Mouse (Mus musculus) E14TG2a.4 (cell line): Measurements from ENCODE around the gene Rdh16.
A peak's percentile ranks its signal among the peaks of the same experiment; 100 is the strongest.
"Not testable (repeated sequence)": the region's sequence is repeated elsewhere in the genome, so short reads cannot be mapped to it uniquely, and the experiment has no call there.

ENCODE experiments used
- H3K27me3 ChIP-seq: 2 replicates; pipeline ENCODE4 v1.6.1; 2014; ENCODE audit warnings: low read length, control low read depth; ENCODE audit not compliant: insufficient read depth
- H3K36me3 ChIP-seq: 2 replicates; pipeline ENCODE4 v1.6.1; 2014; ENCODE audit warnings: low read length, control low read depth; ENCODE audit not compliant: insufficient read depth
- H3K4me1 ChIP-seq: replicated peaks from 2 replicates; pipeline ENCODE4 v1.6.1; 2014; ENCODE audit warnings: low read depth, low read length, control low read depth
- H3K4me3 ChIP-seq: replicated peaks from 2 replicates; pipeline ENCODE4 v1.5.1; 2014; ENCODE audit warnings: mild to moderate bottlenecking, low read length
- H3K9me3 ChIP-seq: 2 replicates; pipeline ENCODE4 v1.6.1; 2014; ENCODE audit warnings: low read length, control low read depth
- CTCF ChIP-seq: conservative IDR thresholded peaks from 2 replicates; pipeline ENCODE4 v1.5.1; 2014; ENCODE audit warnings: low read length
- NANOG ChIP-seq: IDR thresholded peaks from 2 replicates; pipeline ENCODE4 v1.6.1; 2014; ENCODE audit warnings: borderline replicate concordance, low read length, mixed read lengths
- POU5F1 ChIP-seq: IDR thresholded peaks from 2 replicates; pipeline ENCODE4 v1.6.1; 2014; ENCODE audit warnings: low read length, borderline replicate concordance

Gene Rdh16

DNA sequence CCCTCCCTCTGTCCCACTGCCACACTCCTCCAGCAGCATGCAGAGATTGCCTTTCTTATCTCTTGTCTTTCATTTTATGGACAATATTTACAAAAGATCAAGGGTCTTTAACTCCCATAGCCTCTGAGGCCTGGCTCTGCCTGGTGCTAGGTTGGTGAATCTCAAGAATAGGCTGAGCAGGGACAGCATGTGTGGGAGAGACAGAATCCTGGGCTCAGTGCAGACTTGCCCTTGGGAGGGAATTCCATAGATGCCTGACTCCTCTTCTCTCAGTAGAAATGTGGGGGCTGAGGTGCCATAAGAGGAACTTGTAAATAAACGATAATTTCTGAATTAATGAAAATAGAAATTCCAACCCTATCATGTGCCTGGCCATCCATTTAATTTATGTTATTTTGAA is 34.4 kb upstream of the Rdh16 start:
- peaks cover 4% of the 10 kb centered on the region; the same call in 1 of the 2 replicates for H3K27me3 ChIP-seq
- peaks cover 10% of the 10 kb centered on the region; the same call in 1 of the 2 replicates for H3K9me3 ChIP-seq
- TF ChIP-seq POU5F1 (no peak), NANOG (no peak), CTCF (no peak)
- no peaks in the 10 kb centered on the region for H3K4me1 ChIP-seq
- H3K4me3 ChIP-seq: no peak overlapping the region
- H3K36me3 ChIP-seq: no peaks in the 10 kb centered on the region

DNA sequence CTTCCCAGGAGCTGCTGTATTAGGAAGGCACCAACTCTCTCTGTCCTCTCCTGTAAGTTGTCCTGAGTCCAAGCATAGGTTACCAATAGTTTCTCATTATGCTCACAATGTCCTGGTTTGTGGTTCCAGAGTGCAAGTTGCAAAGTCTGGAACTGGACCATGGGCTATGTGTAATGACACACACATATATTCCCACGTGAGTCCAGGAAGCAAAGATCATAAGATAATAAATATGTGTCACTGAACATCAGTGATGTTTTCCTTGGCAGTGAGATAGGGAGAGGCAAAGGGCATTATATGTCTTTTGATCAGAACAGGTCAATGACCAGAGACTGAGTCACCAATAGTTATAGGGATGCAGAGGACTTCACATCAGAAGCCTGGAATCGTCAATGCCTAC is 24.9 kb upstream of the Rdh16 start, which contains the start of gene Rdh9:
Gene Rdh9, plus strand, starts transcription at position 376 of the 400 bp plus-strand sequence.
- H3K9me3 ChIP-seq: no peaks in the 10 kb centered on the region
- H3K4me3 ChIP-seq: no peak within 1 kb of the TSS

DNA sequence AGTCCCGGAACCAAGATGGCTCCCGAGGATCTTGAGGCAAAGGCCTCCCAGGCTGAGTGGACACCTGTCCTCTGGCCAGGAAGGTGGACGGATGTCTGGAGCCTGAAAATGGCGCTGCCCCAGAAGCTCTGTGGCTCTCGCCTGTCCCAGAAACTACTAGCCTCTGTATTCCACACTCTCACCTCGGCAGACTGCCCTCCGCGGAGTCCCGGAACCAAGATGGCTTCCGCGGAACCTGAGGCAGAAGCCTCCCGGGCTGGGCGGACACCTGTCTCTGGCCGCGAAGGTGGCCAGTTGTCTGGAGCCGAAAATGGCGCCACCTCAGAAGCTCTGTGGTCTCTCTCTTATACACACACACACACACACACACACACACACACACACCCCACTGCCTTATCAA is 18.6 kb upstream of the Rdh16 start:
- H3K36me3 ChIP-seq, H3K4me1 ChIP-seq, H3K27me3 ChIP-seq, H3K4me3 ChIP-seq: not testable (repeated sequence)
- peaks cover 54% of the 10 kb centered on the region for H3K9me3 ChIP-seq

More for the DNA sequence above, 24.9 kb upstream of the Rdh16 start, which contains the start of gene Rdh9:
- Histone ChIP-seq H3K36me3 (no peaks in the 10 kb centered on the region), H3K4me1 (no peaks in the 10 kb centered on the region), H3K27me3 (no peaks in the 10 kb centered on the region)
- TF ChIP-seq POU5F1: no peak

DNA sequence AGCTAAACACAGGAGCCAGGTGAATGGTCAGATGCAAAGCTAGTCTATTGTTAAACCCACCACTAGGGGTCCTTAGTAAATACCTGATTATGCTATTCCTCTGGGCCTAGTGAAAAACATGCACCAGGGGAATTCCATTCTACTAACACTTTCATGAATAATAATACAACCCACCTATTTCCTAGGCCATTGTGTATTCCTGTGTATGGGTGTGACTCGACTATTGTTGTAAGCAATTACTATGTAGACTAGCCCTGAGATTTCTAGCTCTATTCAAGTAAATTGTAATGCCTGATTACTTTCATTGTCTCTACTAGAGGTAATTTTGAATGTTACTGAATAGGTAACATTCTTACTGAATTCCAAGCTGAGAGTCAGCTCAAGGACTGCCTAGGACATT is 15.5 kb upstream of the Rdh16 start:
- H3K27me3 ChIP-seq, H3K4me1 ChIP-seq, H3K36me3 ChIP-seq: not testable (repeated sequence)

DNA sequence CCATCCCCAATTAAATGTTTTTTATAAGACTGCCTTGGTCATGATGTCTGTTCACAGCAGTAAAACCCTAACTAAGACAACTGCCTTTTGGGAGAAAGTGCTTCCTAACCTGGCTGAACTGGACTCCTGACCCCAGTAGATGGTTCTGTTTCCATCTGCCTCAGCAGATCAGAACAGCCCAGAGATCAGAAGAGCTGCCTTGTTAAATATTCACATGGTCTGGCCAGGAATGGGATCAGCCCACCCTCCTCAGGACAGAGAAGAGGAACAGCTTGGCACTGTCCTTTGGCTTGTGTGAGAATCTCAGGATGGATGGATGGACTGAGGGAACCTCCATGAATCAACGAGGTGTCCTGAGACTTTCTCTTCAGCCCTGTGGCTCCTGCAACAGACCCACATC is 1.7 kb upstream of the Rdh16 start:
- Histone ChIP-seq H3K4me3 (no peak overlapping the region), H3K27me3 (no peaks in the 10 kb centered on the region), H3K36me3 (no peaks in the 10 kb centered on the region), H3K4me1 (no peaks in the 10 kb centered on the region), H3K9me3 (peaks cover 22% of the 10 kb centered on the region)
- TF ChIP-seq CTCF: no peak
- TF ChIP-seq POU5F1: no peak
- no peak for TF ChIP-seq NANOG

More for the DNA sequence above, 15.5 kb upstream of the Rdh16 start:
- H3K9me3 ChIP-seq: peaks cover 77% of the 10 kb centered on the region
- H3K4me3 ChIP-seq: not testable (repeated sequence)

DNA sequence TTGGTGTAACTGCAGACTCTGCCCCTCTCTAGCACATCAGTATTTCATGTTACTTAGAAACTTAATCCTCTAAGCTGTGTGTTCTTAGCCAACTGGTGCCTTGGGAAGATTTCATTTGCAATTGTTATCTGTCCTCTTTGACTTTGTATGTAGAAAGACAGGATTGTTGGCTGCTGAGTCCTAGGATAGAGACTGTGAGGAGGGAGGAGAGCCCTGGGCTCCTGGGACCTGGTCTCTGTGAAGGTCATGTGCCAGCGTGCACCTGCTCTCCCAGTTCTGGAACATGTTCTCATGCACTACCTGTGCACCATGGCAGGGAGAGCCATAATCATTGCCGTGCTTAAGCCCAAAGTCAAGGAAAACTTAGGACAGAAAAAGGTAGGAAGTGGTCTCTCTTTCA is 660 bp downstream of the Rdh16 start:
- no peaks in the 10 kb centered on the region for H3K4me1 ChIP-seq
- no peak for TF ChIP-seq CTCF
- TF ChIP-seq NANOG: no peak
- H3K27me3 ChIP-seq: no peaks in the 10 kb centered on the region
- H3K9me3 ChIP-seq: peaks cover 6% of the 10 kb centered on the region
- no peak overlapping the region for H3K4me3 ChIP-seq
- H3K36me3 ChIP-seq: no peaks in the 10 kb centered on the region

DNA sequence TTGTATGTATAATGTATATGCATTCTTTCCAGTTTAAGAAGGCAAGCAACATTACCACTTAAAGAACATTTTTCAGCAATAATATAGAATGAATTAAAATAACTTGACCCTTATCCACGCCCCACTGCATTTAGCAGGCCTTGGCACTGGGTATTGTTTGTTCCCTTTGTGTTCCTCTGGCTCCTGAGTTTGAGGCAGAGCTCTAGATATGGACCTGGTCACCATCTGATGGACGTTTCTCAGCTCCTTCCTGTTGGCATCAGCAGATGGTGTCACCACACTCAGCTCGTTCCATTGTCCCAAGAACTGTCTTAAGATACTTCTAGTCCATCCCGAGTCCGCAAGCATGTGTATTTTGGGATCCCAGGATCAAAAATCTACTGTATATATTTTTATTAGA is 1.3 kb downstream of the Rdh16 start:
- Histone ChIP-seq H3K4me3 (no peak overlapping the region), H3K27me3 (no peaks in the 10 kb centered on the region), H3K4me1 (no peaks in the 10 kb centered on the region), H3K9me3 (peaks cover 3% of the 10 kb centered on the region; the same call in 1 of the 2 replicates), H3K36me3 (no peaks in the 10 kb centered on the region)
- TF ChIP-seq POU5F1 (no peak), CTCF (no peak)

DNA sequence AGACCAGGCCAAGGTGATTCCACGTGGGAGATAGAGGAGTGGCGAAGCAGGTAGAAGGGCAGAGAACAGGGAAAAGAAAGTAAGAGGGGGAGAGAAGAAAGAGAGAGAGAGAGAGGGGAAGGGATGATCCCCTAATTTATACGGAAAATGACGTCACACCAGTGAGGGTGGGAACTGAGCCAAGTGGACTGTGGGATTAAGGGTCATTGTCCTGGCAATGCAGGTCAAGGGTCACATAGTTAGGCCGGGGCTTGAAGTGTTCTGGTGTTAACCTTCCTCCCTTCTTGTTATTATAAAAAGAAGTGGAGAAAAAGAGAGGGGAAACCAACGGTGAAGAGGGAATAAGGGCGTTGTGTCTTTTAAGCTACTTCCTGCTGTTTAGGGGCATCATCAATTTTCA is 3.5 kb downstream of the Rdh16 start:
- TF ChIP-seq CTCF (no peak), POU5F1 (no peak), NANOG (no peak)
- H3K36me3 ChIP-seq: no peaks in the 10 kb centered on the region
- no peaks in the 10 kb centered on the region for H3K9me3 ChIP-seq
- H3K4me1 ChIP-seq: no peaks in the 10 kb centered on the region
- no peaks in the 10 kb centered on the region for H3K27me3 ChIP-seq
- H3K4me3 ChIP-seq: no peak overlapping the region

DNA sequence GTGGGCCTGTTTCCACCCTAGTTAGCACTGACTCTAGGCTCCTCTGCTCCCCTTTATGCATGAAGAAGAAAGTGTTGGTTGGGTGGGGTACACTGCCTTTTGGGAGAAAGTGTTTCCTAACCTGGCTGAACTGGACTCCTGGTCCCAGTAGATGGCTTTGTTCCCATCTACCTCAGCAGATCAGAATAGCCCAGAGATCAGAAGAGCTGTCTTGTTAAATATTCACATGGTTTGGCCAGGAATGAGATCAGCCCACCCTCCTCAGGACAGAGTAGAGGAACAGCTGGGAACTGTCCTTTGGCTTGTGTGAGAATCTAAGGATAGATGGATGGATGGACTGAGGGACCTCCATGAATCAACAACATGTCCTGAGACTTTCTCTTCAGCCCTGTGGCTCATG is 14.9 kb downstream of the Rdh16 start:
- Histone ChIP-seq H3K4me3 (no peak overlapping the region), H3K27me3 (no peaks in the 10 kb centered on the region), H3K9me3 (peaks cover 54% of the 10 kb centered on the region), H3K36me3 (no peaks in the 10 kb centered on the region), H3K4me1 (no peaks in the 10 kb centered on the region)
- TF ChIP-seq POU5F1: no peak
- no peak for TF ChIP-seq CTCF
- TF ChIP-seq NANOG: no peak

DNA sequence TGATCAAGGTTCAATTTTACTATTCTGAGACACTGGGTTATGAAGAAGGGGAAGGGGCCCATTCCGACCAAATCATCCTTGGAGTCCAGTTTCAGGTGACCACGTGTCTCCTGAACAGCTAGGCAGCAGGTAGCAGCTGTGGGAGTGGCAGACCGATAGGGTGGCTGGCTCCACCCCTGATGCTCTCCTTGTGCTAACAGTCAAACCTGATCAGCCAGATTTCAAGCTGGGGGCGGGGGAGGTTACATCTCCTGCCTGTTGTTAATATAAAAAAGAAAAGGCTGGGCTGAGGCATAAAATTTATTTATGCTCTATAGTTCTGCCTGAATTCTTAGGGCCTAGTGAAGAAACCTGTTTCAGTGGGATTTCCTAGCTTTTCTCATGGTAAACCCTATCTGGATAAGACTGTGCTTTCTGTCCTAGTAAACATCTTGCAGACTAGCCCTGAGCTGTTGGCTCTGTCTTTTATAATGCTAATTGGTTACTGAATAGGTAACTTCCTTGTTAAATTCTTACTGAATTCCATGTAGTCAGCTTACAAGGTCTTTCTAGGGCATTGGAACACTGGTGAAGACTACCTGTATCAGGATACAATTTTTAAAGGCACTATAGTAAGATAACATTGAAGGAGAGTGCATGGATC is 16.4 kb downstream of the Rdh16 start:
- H3K27me3 ChIP-seq, H3K4me1 ChIP-seq, H3K36me3 ChIP-seq: not testable (repeated sequence)
- Histone ChIP-seq H3K4me3 (0 out of 2 replicates have a peak overlapping the region, but pooled peaks have one; percentile 7), H3K9me3 (peaks cover 64% of the 10 kb centered on the region)

DNA sequence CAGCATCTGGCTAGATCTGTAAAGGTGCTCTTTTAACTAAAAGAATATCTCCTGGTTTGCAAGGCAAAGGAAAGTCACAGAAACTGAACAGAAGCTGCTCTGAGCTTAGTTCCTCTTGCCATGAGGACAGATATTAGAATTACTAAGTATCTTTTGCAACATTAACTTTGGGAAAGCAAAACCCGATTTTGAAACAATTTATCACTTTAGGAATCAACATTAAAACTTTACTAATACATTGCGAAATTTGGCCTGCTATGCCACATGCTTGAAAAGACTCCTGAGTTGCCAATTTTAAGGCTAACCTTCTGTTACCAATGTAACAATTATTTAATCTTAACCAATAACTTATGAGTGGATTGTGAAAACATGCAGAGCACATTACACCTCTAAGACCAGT is 20.9 kb downstream of the Rdh16 start:
- not testable (repeated sequence) for H3K4me1 ChIP-seq, H3K4me3 ChIP-seq, H3K27me3 ChIP-seq, H3K36me3 ChIP-seq
- peaks cover 64% of the 10 kb centered on the region for H3K9me3 ChIP-seq
